Mouse (Mus musculus): ENCODE data around the gene Ctsf. TPM values are rescaled to one million over a fixed set of nuclear protein-coding genes. Genes with fewer than 3 reads are reported as not detected.

Ctsf gene
- polyA plus RNA-seq, 1 experiment = 18.4 TPM

- no peak overlapping the region for H3K27ac ChIP-seq (ENCODE audit: insufficient read depth, low read depth, low read length)
- H3K4me1 ChIP-seq (ENCODE audit: control insufficient read depth, insufficient read depth, insufficient read length, low read length) = peaks cover 6% of the 10 kb centered on the region
- H3K4me3 ChIP-seq (ENCODE audit: low read depth, low read length) = no peak overlapping the region
- H3K27me3 ChIP-seq (ENCODE audit: control insufficient read depth, insufficient read depth, low read length) = 0 out of 2 replicates have a peak, but pooled peaks cover 2% of the 10 kb centered on the region
- no peak for TF ChIP-seq CTCF (IDR thresholded peaks at IDR 0.05; ENCODE audit: extremely low read depth, insufficient read length, insufficient replicate concordance, low read depth, low read length)
- TF ChIP-seq POLR2A (IDR thresholded peaks at IDR 0.05; ENCODE audit: low read depth, low read length) = no peak
- no peaks in the 10 kb centered on the region for H3K36me3 ChIP-seq (ENCODE audit: control insufficient read depth, insufficient read depth, low read length)
- 51% methylated on average over 4 of the region's 4 CpGs for WGBS
Measured at GRCm38 (mm10) chr19:4876241-4876640, 21.3 kb downstream of the Ctsf start.

GRCm38 (mm10) chr19:4876755-4877154 is 21.8 kb downstream of the Ctsf start:
- H3K4me1 ChIP-seq (ENCODE audit: control insufficient read depth, insufficient read depth, insufficient read length, low read length) = peaks cover 6% of the 10 kb centered on the region
- H3K27ac ChIP-seq (ENCODE audit: insufficient read depth, low read depth, low read length) = no peak overlapping the region
- TF ChIP-seq CTCF (IDR thresholded peaks at IDR 0.05; ENCODE audit: extremely low read depth, insufficient read length, insufficient replicate concordance, low read depth, low read length) (no peak), POLR2A (IDR thresholded peaks at IDR 0.05; ENCODE audit: low read depth, low read length) (no peak)
- H3K4me3 ChIP-seq (ENCODE audit: low read depth, low read length) = no peak overlapping the region
- 72% methylated on average over 3 of the region's 3 CpGs for WGBS
- 0 out of 2 replicates have a peak, but pooled peaks cover 2% of the 10 kb centered on the region for H3K27me3 ChIP-seq (ENCODE audit: control insufficient read depth, insufficient read depth, low read length)
- H3K36me3 ChIP-seq (ENCODE audit: control insufficient read depth, insufficient read depth, low read length) = no peaks in the 10 kb centered on the region

GRCm38 (mm10) chr19:4877785-4878184 is 22.9 kb downstream of the Ctsf start, which contains the start of gene Actn3:
Gene Actn3, minus strand, starts transcription at chr19:4877909.
- Histone ChIP-seq H3K4me1 (ENCODE audit: control insufficient read depth, insufficient read depth, insufficient read length, low read length) (peaks cover 6% of the 10 kb centered on the region), H3K36me3 (ENCODE audit: control insufficient read depth, insufficient read depth, low read length) (no peaks in the 10 kb centered on the region), H3K27ac (ENCODE audit: insufficient read depth, low read depth, low read length) (no peak within 1 kb of the TSS), H3K4me3 (ENCODE audit: low read depth, low read length) (peak within 1 kb of the TSS; percentile 92), H3K27me3 (ENCODE audit: control insufficient read depth, insufficient read depth, low read length) (0 out of 2 replicates have a peak, but pooled peaks cover 2% of the 10 kb centered on the region)
- 5% methylated on average over 17 of the region's 17 CpGs for WGBS
- TF ChIP-seq POLR2A (IDR thresholded peaks at IDR 0.05; ENCODE audit: low read depth, low read length) (no peak), CTCF (IDR thresholded peaks at IDR 0.05; ENCODE audit: extremely low read depth, insufficient read length, insufficient replicate concordance, low read depth, low read length) (no peak)

GRCm38 (mm10) chr19:4878405-4879323 is 23.7 kb downstream of the Ctsf start, which contains the start of gene Zdhhc24:
Gene Zdhhc24, plus strand, starts transcription at chr19:4878668.
- H3K4me1 ChIP-seq (ENCODE audit: control insufficient read depth, insufficient read depth, insufficient read length, low read length) = peaks cover 6% of the 10 kb centered on the region
- under 1% methylated on average over 52 of the region's 52 CpGs for WGBS
- 0 out of 2 replicates have a peak, but pooled peaks cover 2% of the 10 kb centered on the region for H3K27me3 ChIP-seq (ENCODE audit: control insufficient read depth, insufficient read depth, low read length)
- peak within 1 kb of the TSS; percentile 92 for H3K4me3 ChIP-seq (ENCODE audit: low read depth, low read length)
- H3K27ac ChIP-seq (ENCODE audit: insufficient read depth, low read depth, low read length) = no peak within 1 kb of the TSS
- TF ChIP-seq POLR2A (IDR thresholded peaks at IDR 0.05; ENCODE audit: low read depth, low read length) = peak; percentile 43; the same call in 1 of the 2 replicates
- TF ChIP-seq CTCF (IDR thresholded peaks at IDR 0.05; ENCODE audit: extremely low read depth, insufficient read length, insufficient replicate concordance, low read depth, low read length) = no peak
- no peaks in the 10 kb centered on the region for H3K36me3 ChIP-seq (ENCODE audit: control insufficient read depth, insufficient read depth, low read length)

GRCm38 (mm10) chr19:4879324-4879703 is 24.4 kb downstream of the Ctsf start:
- TF ChIP-seq CTCF (IDR thresholded peaks at IDR 0.05; ENCODE audit: extremely low read depth, insufficient read length, insufficient replicate concordance, low read depth, low read length) (no peak), POLR2A (IDR thresholded peaks at IDR 0.05; ENCODE audit: low read depth, low read length) (no peak)
- 34% methylated on average over 10 of the region's 10 CpGs for WGBS

GRCm38 (mm10) chr19:4883961-4884360 is 29.0 kb downstream of the Ctsf start:
- Histone ChIP-seq H3K4me1 (ENCODE audit: control insufficient read depth, insufficient read depth, insufficient read length, low read length) (no peaks in the 10 kb centered on the region), H3K27ac (ENCODE audit: insufficient read depth, low read depth, low read length) (no peak overlapping the region), H3K27me3 (ENCODE audit: control insufficient read depth, insufficient read depth, low read length) (no peaks in the 10 kb centered on the region), H3K36me3 (ENCODE audit: control insufficient read depth, insufficient read depth, low read length) (no peaks in the 10 kb centered on the region), H3K4me3 (ENCODE audit: low read depth, low read length) (no peak overlapping the region)
- TF ChIP-seq CTCF (IDR thresholded peaks at IDR 0.05; ENCODE audit: extremely low read depth, insufficient read length, insufficient replicate concordance, low read depth, low read length) = no peak
- no peak for TF ChIP-seq POLR2A (IDR thresholded peaks at IDR 0.05; ENCODE audit: low read depth, low read length)
- WGBS = 84% methylated on average over 4 of the region's 4 CpGs

More at GRCm38 (mm10) chr19:4879324-4879703, 24.4 kb downstream of the Ctsf start:
- peaks cover 6% of the 10 kb centered on the region for H3K4me1 ChIP-seq (ENCODE audit: control insufficient read depth, insufficient read depth, insufficient read length, low read length)
- 0 out of 2 replicates have a peak, but pooled peaks cover 2% of the 10 kb centered on the region for H3K27me3 ChIP-seq (ENCODE audit: control insufficient read depth, insufficient read depth, low read length)
- H3K36me3 ChIP-seq (ENCODE audit: control insufficient read depth, insufficient read depth, low read length) = no peaks in the 10 kb centered on the region
- no peak overlapping the region for H3K27ac ChIP-seq (ENCODE audit: insufficient read depth, low read depth, low read length)
- peak overlapping the region; percentile 27; the same call in 1 of the 2 replicates for H3K4me3 ChIP-seq (ENCODE audit: low read depth, low read length)

- Histone ChIP-seq H3K27me3 (ENCODE audit: control insufficient read depth, insufficient read depth, low read length) (no peaks in the 10 kb centered on the region), H3K4me1 (ENCODE audit: control insufficient read depth, insufficient read depth, insufficient read length, low read length) (no peaks in the 10 kb centered on the region), H3K27ac (ENCODE audit: insufficient read depth, low read depth, low read length) (no peak overlapping the region), H3K36me3 (ENCODE audit: control insufficient read depth, insufficient read depth, low read length) (no peaks in the 10 kb centered on the region), H3K4me3 (ENCODE audit: low read depth, low read length) (no peak overlapping the region)
- WGBS = 70% methylated on average over 10 of the region's 10 CpGs
- TF ChIP-seq POLR2A (IDR thresholded peaks at IDR 0.05; ENCODE audit: low read depth, low read length) = no peak
Measured at GRCm38 (mm10) chr19:4889791-4890190, 34.9 kb downstream of the Ctsf start.
